Mouse (Mus musculus): Measurements from ENCODE around the gene Srpx2.

The Srpx2 gene

DNA sequence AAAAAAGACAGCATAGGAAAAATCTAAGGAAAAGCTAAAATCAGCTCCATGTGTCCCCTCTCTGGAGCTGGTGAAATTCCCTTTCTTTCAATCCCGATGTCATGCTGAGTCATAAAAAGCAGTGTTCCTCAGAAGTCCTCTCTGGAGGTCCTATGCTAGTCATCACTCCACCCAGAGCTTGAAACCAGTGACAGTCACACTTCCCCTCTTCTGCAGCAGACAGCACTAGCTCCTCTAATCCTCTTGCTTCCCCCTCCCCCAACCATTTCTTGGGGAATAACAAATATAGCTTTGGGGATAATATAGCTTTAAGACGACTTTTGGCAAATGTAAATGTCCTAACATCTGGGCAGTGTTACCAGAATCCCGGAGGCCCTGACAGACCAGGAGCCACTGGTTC is at the start of gene Srpx2:
TSS of gene Srpx2 (plus strand) at position 166 of the 400 bp plus-strand sequence.
- DNase-seq = no peak

DNA sequence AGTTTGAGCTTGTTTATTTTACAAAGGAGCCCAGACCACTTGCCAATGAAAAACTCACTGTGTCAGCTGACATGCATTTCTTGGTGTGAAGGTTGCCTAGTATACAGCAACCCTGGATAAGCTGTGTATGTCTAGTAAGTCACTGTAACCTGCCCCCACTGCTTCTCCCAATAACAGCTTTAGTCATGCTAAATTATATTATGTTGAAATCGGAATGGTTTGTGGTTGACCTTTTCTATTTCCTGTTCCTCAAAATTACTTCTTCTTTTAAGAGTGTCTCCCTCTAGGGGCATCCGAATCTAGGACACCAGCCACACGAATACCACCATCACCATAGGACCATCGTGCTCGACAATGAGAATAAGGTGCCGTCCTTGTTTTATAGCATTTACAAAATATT is 38.5 kb upstream of the Srpx2 start:
- DNase-seq = no peak

DNA sequence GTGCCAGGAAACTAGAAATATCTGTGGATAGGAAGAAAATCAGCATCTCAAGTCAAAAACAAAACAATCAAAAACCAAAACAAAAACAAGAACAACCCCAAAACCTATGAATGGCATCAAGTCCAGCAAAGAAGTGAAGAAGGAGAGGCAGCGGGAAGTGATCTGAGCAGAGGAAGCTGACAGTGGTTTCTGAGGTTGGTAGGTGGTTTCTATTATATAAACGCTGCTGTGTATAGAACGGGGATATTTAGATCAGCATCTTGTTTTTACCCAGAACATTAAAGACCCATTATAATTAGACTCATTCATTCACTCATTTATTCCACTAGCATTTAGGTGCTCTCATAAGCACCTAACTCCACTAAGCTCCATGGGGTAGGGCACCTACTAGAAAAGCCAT is 20.9 kb upstream of the Srpx2 start:
- DNase-seq = no peak

DNA sequence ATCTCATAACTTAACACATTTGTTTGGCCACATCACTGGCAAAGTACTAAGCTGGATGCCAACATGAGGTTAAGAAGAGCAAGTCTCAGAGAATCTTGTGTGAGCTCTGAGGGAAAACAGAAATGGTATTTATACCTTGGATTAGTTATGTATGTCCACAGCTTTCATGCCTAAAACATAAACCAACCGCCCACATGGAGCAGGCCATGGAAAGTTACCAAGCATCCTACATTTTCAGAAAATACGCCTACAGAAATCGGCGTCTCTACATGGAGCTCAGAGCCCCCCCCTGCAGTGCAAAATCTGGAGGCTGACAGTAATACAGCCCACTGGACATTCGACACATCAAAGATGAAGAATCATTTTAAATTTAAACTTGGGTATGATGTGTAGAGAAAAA is 20.1 kb upstream of the Srpx2 start:
- DNase-seq = no peak

- peak; percentile 90 to 91 for DNase-seq
Measured at GRCm38 (mm10) chrX:133898014-133898542, 10.1 kb upstream of the Srpx2 start, which contains the start of gene Tspan6. Gene Tspan6 (minus strand): TSS chrX:133898429.

- peak; percentile 25 to 48 for DNase-seq
Measured at GRCm38 (mm10) chrX:133911397-133912103, 3.3 kb downstream of the Srpx2 start.

DNA sequence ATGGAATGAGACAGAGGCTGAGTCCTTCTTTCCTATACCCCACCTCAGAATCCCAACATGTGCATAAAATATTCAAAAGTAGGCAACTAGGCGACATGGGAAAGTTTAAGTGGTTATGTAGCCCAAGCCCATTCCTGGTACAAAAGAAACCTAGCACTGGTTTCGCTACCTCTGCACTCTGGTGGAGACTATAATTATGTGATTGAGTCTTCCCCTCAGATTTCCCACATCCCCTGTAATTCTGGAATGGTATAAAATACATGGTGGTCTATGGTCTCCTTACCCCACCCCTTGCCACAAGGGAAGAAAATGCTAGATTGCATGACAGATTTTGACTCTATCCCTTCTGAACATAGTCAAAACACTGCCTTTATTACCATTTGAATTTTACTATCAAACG is 4.8 kb downstream of the Srpx2 start:
- no peak for DNase-seq

- DNase-seq = peak in 1 of 2 experiments; percentile 14
Measured at GRCm38 (mm10) chrX:133914219-133914618, 6.0 kb downstream of the Srpx2 start.

GRCm38 (mm10) chrX:133921187-133921586 is 13.0 kb downstream of the Srpx2 start:
- DNase-seq = no peak

DNA sequence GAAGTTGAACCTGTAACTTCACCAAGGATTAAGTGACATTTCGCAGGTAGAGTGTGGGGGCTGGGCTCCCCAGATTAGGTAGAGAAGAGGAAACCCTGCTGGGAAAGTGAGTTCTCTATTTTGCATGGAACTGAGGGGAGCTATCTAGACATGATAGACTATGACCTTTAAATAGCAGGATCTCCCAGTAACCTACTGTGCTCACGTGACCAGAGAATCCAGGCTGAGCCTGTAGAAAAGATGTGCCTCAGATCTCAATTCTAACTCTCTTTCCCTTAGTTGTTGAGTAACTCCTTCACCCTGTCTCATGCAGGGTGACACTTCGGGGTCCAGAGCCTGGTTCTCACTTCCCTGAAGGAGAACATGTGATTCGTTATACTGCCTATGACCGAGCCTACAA is 18.5 kb downstream of the Srpx2 start:
- no peak for DNase-seq

GRCm38 (mm10) chrX:133931302-133932013 is 23.2 kb downstream of the Srpx2 start:
- DNase-seq = peak in 1 of 2 experiments; percentile 40

DNA sequence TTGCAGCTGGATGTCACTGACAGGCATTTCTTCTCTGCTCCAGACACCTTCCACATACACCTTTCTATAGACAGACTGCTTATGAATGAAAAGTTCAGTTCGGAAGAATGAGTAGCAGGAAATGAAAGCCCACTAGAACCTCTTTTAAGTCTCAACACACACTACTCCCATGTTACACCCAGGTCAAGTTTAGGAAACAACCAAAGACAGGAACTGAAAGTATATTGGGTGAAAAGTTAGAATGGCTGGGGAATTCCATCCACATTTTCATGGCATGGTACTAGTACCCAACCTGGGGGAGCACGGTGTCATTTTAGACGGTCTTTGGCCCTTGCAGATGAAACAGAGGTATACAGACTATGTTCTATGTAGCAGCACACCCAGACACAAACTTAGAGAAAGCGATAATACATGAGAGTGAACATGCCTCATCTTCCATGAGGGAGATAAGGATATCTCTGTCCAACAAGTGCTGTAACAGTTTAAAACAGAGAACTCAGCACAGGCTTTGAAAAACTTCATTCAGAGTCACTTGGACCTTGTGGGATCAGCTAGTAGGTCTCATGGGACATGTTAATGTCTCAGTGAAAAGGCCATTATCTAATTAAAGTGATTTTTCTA is 28.5 kb downstream of the Srpx2 start:
- DNase-seq = no peak

GRCm38 (mm10) chrX:133939561-133939960 is 31.3 kb downstream of the Srpx2 start:
- DNase-seq = no peak

DNA sequence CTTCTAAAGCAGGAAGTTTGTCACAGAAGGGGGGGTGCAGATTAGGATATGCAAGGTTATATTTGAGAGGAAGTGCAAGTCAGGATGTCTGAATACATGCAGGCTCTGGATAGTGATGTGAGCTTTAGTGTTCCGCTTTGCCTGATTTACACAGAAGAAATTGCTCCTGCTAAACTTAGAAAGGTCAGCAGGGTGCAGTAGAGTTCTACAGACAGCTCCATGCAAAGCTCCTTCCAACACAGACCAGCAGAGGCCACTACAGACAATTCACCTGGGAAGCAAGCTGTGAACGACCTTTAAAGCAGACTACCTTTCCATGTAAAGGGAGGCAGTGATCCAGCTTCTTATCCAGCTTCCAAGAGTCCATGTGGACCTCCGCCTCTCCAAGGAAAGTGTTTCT is 39.2 kb downstream of the Srpx2 start:
- peak; percentile 48 to 66 for DNase-seq

GRCm38 (mm10) chrX:133954661-133955060 is 46.4 kb downstream of the Srpx2 start:
- DNase-seq = no peak

DNA sequence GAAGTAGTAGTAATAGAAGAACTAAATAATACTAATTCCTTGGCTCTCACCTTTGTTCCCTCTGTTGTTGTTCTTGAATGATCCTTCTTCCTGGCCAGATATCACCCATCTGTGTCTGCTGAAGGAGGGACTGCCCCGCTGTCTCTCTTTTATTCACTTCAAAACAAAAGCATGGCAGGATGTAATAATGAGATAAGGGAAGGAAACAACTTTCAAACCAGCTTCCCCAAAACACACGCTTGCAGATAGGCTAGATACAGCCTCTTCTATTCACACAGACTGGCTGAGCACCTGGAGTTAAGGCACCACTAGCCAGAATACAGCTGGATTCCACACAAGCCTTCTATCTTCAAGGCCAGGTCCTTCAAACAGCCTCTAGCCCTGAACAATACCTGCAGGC is 52.4 kb downstream of the Srpx2 start:
- DNase-seq = no peak

- no peak for DNase-seq
Measured at GRCm38 (mm10) chrX:133964615-133965014, 56.4 kb downstream of the Srpx2 start.

DNA sequence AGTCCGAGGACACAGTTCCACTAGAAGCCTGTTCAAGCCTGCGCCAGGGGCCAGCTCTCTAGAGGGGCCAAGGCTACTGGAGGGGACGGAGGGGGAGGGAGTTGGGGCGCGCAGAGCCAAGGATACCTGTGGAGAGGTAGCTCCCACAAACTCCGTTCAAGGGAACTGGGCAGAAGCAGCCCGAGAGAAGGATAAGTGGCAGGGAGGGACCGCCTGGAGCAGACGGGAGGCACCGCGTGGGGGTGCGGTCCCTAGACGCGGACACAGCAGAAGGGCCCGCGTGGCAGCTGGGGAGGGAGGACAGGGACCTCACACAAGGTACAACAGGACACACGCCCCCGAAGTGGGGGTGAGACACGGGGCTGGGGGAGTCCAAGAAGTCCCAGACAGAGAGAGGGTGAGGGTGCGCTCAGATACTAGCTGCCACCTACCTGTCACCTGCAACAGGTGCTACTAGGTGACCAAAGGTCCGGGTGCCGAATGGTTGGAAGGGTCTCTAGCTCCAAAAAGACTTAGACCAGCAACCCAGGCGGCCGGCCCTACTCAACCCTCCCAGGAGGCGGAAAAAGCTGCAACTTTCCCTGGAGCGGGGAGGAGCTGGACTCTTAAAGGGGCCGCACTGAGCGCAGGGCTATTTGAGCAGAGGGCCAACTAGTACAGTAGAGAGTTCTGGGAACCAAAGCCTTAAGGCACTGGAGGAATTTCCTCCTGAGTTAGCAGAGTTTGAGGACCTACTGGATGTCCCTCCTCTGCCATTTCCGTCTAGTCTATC is 73.2 kb downstream of the Srpx2 start, which contains the start of gene Sytl4:
TSS of gene Sytl4 (minus strand) at position 582 of the 772 bp plus-strand sequence.
- DNase-seq = peak; percentile 46 to 64
